Mouse (Mus musculus) thymus, postnatal 25 days (tissue): Measurements from ENCODE around the gene Tex14.

Experiments used
- DNase-seq: peaks from one replicate; pipeline ENCODE4 v3.0.0; 2022

Gene Tex14

DNA sequence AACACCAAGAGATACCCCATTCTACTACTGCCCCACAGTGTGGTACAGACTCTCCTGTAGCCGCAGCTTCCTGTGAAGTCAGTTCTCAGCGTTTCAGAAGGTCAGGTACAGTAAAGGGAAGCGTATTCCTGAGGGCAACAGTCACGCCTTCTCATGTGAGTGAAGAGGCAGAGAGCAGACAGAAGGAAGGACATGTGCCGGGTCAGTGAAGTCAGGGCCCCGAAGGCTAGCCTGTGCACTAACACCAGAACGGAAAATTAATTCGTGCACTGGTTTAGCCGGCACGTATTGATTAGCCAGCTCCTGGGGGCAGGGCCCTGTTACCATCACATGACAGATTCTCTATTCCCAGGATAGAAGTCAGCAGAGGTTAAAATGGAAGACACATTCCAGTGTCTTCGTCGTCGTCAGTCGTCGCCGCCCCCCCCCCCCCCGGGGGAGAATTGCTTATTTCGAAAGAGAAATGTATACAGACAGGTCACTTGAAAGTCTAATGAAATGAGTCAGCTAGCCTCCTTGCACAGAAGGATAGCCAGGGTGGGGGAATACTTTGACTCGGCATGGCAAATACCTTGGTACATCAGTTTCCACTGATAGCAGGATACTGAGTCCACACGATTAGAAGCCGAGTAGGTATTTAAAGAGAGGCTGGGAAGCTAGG lies 169.8 kb downstream of the Tex14 start:
- DNase-seq: no peak

DNA sequence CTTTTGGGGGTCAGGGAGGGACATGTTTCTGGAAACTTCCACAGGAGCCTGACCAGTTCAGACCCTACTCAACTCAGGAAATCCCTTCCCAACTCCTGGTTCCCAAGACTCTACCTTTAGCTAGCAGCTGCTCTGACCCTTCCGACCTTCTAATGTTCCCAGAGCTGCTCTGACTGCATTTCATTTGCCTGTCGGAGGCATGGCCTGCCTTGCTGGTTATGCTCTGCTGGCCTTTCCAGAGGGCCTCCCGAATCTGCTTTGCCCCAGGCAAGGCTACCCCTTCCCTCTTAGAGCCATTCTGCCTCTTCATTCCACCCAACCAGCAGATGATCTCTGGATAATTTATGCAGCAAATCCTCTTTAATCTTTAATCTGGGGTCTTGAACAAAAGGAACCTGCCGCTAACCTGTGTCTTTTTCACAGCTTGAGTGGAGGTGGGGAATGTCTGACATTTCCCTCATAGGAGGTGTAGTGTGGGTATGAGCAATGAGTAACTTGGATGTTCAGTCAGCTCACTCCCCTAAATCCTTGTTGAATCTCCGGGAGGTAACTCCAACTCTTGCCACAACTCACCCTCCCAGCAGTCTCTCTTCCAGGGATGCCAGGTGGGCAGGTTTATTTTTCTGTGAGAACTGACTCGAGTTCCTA lies 172.9 kb downstream of the Tex14 start:
- no peak for DNase-seq

DNA sequence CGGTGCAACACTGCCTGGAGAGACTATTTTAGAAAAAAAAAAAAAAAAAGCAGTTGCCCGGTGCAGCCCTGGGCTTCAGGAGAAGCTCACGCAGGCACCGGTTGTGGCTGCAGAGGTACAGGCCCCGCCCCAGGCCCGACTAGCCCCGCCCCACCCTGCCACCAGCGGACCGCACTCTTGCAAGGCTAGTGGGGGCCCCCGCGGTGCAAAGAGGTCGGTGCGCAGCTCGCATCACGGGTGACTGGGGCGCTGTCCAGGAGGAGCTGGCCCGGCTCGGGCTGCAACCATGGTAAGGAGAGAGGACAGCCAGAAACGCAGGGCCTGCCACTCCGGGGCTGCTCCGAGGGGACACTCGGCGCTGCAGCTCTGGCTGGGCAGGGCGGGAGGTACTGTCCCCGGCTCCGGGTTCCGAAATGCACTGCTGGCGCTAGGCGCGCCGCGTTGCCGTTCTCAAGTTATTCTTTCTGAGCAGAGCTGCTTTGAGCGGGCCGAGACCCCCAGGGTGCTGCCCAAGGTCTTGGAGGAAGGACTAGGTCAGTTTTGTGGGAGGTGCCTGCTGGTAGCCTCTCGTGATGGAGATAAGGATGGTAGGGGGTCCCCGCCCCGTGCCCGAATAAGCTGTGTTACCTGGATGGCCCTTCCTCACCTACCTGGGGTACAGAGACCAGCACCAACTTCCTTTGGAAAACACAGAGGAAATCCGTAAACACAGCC lies 173.5 kb downstream of the Tex14 start:
- DNase-seq: peak; percentile 66

DNA sequence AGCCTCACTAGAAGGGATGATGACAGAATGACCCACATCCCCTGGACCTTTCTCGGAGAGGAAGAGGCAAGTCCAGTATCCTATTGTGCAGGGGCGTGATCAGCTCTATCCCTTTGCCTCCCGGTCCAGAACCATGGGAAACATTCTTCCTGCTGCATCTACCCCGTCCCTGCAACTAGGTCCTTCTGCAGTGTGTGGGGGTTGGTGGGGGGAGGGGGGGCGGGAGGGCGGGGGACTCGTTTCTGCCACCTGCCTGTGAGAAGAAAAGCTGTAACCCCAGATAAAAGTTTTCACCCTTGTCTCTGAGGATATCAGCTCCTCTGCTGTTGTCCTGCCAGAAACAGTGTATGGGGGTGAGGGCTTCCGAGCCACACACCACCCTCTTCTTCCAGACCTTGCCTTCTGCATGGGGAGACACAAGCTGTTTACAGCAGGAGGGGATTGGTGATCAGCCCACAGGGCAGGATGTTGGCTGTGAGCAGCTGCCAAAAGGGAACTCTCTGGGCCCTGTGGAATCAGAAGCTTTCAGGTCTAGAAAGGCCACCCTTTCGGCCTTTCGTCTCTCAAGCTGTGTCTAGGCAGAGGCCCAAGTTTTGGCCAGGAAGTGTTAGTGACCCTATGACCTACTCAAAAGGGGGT lies 174.2 kb downstream of the Tex14 start:
- DNase-seq: peak; percentile 20

DNA sequence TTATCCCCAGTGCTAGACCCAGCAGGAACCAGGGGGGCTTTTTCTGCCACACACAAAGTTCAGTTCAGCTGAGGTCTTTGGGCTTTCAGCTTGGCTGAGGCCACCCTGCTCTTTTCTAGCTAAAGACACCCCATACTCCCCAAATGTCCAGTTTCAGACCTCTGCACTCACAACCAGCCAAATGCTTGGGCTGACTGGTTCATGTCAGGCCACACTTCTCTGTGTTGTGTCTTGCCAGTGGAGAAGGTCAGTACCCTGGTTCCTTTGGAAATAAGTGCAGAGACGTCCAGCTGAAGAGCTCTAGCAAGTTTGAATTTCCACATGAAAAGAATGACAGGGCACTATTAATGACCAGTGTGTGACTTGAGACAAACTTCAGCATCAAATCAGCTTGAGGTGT lies 174.8 kb downstream of the Tex14 start:
- no peak for DNase-seq

DNA sequence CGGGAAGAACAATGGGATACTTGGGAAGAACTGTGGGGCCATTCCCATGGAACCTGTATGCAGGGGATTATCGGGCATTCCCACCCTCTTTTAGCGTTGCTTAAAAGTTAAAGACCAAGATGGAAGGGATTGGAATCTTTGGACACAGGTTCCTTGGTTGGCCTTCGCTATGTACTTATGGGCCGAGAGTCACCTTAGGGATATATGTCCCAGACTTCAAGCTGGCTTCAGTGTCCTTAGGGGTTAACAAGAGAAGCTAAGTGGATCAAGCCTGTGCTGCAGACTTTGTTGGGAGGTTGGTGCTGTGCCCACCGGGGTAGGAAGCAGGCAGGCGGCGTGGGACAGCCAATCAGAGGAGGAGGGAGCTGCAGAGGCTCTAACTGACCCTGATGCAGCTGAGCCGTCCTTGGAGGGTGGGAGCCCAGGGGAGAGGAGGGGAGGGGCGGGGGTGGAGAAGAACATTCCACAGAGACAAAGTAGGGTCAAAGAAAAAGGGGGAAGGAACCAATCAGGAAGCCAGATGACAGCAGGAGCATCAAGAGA lies 175.7 kb downstream of the Tex14 start:
- no peak for DNase-seq

DNA sequence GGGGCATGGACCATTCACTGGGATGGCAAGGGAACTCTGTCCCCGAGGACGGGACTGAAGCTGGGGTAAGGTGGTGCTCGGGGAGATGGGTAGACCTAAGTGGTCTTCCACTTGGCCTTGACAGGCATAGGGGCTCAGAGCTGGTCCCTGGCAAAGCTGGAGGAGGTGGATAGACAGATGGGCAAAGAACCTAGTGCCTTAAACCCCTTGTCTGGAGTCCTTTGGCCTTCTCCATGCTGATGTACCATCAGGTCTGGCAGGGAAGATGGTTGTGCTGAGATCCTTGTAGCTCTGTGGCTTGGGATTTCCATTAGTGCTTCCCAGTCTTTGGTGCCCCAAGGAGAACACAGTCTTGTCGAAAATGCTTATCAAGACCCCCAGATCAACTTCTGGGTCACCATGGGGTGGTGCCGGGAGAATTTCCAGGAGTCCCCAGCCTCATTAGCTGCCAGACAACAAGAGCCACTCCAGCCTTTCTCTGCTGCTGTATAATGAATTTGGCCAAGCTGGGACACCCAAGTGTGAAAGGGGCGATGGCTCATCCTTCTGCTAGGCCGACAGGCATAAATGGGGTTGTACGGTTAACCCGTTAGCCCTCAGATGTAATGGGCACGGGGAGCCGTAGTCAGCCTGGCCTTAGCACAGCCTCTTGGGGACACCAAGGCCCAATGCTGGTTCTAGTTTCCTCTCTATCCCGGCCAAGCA lies 176.4 kb downstream of the Tex14 start:
- DNase-seq: no peak

DNA sequence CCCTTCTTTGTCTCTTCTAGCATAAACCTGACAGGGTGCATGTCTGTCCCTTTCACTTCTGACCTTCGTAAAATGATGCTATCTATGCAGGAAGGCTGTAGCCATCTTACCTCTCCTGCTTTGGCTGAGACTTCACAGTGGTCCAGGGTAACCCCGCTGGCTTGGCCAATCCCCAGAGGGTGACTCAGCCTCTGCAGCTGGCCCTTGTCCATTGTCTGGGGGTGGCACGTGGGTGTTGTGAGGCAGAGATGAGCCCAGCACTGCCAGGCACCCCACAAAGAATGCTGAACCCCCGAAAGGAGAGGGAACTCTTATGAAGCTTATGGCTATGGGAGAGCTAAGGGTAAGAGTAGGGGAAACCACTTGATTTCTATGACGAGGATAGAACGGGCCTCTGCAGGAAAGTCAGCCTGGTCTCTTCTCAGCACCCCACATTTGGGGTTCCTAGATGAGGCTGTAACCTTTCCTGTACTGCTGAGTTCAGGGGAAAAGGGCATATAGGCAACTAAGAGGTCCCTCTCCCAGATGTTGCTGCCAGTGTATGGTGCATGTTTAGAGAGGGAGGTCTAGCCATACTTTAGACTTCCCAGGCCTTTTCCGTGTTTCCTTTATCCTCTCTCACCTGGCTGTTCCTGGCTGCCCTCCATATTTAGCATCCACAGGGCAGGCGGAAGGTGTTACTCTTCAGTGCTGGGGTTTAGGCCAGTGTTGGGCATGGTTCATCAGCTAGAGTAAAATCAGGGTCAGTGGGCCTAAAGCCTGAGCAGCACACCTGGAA lies 177.3 kb downstream of the Tex14 start:
- no peak for DNase-seq

DNA sequence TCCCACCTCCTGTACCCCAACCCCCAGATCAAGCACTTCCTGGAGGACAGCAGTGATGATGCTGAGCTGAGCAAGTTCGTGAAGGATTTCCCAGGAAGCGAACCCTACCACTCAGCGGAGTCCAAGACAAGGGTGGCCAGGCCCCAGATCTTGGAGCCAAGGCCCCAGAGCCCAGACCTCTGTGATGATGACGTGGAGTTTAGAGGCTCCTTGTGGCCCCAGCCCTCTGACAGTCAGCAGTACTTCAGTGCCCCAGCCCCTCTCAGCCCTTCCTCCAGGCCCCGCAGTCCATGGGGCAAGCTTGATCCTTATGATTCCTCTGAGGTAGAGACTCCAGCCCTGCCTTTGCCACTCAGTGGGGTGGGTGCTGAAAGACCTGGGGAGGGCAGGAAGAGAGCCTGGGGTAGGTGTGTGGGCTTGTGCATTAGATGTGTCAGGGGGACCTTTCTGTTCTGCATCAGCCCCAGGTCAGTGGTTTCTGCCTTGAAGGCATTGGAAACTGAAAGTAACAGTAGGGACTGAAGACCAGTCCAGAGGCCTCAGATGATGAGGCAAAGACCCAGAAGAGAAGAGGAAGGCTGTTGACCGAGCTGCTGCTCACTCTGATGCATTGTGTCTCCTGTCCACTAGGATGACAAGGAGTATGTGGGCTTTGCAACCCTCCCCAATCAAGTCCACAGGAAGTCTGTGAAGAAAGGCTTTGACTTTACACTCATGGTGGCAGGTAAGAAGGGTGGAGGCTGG lies 178.6 kb downstream of the Tex14 start:
- DNase-seq: no peak

DNA sequence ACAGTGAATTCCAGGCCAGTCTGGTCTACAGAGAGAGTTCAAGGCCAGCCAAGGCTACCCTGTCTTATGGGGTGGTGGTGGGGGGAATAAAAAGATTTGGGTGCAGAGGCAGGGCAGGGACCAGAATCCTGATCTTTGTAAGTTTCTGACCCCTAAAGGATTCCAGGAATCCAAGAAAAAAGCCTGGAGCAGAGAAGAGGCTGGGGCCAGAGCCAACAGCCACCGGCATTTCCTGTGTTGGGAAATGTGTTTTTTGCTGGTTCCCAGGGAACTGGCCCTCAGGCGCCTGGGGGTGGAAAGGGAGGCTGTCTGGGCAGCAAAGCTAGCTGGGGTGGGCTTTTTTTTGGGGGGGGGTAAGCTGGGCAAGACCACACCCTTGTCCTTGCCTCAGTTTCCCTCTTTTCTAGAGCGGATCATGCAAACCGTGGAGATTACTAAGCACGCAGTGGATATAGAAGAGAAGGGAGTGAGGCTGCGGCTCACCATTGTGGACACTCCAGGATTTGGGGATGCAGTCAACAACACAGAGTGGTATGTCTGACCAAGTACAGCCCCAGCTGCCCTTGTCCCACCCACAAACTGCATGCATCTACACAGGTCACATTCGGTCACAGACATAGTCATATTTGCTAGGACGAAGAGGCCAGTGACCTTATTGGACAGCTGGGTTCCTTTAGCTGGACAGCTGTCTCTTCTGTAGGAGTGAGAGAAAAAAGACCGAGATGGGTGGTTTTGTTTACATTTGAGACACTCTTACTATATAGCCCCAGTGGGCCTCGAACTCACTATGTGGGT lies 180.0 kb downstream of the Tex14 start:
- DNase-seq: no peak

DNA sequence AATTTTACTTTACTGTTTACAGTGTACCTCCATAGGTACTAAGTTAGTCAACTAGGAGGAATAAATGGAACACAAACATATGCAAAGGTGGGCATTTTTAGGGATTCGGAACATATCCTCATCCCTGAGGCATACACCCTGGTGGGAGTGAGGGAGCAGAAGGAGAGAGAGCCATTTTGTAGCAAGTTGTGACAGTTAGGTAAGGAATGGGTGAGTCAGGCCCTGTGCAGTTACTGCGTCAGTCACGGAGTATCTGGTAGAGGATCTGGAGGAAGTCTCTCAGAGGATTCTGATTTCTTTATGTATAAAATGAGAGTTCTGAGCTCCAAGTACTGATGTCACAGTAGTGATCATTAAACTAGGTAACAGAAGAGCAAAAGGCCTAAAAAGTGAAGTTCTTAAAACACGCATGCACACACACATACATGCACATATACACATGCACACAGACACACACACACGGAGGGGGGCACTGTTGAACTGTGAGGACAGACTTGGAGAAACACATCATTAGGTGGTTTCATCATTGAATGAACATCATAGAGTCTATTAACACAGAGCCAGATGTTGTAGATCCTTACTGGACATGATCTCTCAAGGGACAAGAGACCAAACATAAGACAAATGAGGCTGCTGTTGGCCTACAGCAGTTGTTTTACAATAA lies 182.5 kb downstream of the Tex14 start:
- DNase-seq: no peak

DNA sequence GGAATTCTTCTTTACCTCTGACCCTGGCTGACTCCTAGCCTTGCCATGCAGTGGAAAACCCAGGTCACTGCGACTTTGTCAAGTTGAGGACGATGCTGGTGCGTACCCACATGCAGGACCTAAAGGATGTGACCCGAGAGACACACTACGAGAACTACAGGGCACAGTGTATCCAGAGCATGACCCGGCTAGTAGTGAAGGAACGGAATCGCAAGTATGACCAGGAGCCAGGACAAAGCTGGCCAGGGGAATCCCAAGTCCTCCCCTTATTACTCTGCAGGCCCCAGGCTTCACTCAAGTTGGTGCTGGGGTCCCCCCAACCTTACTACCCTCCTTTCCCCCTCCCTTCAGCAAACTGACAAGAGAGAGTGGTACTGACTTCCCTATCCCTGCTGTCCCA lies 184.7 kb downstream of the Tex14 start:
- no peak for DNase-seq

DNA sequence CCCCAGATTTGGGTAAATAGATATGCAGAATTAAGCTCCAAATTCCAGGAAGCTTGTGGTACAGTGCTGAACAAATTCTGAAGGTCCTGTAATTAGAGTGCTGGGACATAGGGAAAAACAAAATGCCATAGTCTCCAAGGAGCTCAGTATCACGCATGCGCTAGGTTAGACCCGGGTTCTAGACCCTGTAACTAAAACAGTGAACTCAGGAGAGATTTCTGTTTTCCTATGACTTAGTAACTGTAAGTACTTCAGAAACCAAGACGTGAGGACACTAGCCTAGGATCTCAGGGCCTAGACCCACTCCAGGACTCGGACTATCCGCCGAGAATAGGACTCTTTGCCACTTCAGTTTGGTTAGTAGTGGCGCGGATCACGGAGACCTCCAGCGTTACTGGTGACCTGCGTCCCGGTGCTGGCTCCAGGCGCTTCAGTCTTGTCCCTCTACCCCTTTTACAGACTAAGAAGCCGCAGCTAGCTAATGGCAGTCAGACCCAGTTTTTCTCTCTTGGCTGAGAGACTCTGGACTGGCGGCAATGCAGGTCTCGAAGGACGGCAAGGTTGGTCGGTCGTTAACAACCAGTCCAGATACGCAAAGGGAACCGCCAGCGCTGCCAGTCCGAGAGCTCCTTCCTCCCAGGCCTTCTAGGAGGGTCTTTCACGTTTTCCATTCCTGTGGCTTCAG lies 186.1 kb downstream of the Tex14 start:
- DNase-seq: no peak

DNA sequence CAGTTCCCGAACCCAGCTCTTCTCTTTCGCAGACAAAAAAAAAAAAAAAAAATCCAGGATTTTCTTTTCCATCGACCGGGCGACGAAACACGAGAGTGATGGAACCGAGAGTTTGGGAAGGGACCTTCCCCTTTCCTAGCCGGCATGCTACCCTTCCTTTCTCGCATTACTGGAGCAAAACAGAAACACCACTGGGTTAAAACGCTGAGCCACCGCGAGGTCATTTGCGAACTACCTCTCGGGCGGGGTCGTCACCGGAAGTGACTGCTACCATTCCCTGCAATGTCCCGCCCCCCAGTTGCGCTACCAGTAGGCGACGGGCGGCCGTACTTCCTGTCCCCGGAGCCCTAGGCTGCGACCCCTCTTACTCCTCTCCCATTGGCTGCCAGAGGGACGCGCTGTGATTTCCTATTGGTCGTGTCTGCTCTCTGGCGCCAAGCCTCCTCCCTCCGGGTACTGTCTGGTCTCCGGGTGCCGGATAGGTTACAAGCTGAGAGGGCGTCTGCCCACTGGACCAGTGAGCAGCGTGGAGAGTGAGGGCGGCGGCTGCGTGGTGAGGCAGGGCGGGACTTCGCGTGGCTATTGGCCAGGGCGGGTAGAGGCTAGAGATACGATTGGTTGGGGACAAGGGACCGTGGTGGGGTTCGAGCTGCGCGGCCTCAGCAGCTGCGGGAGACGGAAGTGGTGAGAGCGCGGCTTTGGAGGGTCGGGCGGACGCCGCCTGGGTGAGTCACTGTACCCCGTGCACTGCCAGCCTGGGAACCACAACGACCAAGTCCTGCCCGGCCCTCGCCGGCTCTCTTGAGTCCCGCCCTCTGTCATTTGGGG lies 186.9 kb downstream of the Tex14 start, which contains the start of gene Mtmr4:
Gene Mtmr4 (plus strand): TSS at position 637 of the 828 bp plus-strand sequence.
- DNase-seq: peak; percentile 98

DNA sequence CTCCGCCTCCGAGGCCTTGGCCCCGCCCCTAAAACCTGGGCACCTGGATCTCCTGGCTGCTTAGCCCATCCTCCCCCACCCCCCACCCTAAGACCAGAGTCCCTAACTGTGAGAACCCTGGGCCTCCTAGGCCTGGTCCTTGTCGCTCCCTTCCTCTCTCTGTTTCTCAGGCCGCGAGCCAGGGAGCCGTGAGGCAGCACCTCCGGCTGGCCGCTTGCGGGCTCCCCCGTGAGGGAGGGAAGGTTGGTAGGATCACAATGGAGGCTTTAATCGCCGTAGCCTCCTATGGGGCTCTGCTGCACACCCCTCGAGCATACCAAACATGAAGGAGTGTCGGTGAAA lies 187.5 kb downstream of the Tex14 start:
- no peak for DNase-seq

DNA sequence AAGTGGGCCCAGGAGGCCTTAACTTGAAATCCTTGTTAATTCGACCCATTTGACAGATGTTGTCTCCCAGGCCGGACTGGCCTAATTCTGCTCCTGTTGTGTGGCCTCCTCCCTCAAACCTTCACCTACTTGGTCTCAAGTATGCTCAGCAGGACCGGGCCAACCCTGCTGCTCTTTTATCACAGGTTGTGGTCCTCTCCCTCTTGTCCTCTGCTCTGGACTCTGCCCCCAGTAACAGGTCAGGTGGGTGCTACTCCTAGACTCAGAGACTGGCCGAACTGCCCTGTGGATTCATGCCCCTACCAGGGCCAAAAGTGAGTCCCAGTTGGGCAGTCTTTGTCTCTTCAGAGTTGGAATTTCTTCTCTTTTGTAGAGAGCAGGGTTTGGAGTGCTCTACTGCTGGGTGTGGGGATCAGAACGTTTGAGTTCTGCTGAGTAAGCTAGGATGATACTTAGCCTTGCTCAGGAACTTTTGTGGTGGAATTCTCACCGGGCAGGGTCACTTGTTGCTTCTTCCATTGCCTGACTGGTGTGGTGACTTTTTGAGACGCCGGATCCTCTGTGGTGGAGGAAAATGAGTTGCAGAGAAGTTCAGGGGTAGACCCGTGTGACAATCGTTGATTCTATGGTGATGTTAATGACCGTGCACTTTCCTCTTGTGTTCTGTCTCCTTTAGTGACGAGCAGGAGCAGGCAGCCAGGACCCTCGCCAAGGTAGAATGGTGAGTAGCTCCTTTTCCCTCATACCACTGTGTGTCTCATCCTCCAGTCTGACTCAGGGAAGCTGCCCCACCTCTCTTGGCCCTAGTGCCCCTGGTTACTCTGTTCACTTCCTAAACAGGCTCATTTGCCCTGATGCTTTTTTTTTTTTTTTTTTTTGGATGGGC lies 188.1 kb downstream of the Tex14 start:
- no peak for DNase-seq

DNA sequence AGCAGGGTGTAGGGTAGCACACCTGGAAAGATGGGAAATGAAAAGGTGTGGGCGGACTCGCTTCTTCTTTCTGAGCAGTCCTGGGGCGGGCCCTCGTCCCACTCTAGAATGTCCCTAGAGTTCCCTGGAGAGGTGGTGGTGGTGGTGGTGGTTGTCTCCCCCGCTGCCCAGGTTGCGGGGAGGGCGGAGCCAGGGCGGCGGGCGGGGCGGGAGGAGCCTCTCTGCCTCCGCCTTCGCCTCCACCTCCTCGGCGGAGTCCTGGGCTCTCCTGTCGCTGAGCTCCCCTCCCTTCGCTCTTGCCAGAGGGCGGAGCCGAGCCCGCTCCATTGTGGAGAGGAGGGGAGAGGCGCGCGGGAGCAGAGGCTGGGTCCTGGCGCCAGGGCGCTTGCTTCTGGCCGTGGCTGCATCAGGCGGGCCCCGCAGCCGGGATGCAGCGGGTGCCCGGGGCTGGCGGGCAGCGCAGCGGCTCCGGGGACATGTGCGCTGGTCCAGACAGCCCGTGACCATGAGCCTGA lies 190.5 kb downstream of the Tex14 start:
- DNase-seq: peak; percentile 77
